Mouse (Mus musculus) yolk sac, embryonic 10.5 days (tissue): ENCODE measurements around the gene Hdac5.
"Not testable (repeated sequence)": the region's sequence is repeated elsewhere in the genome, so short reads cannot be mapped to it uniquely, and the experiment has no call there.

Experiments
- DNase-seq: peaks from one replicate; pipeline ENCODE4 v3.0.0-alpha.2; 2017; ENCODE audit warnings: low spot score

Gene Hdac5

GRCm38 (mm10) chr11:102184253-102184645 lies 45.7 kb downstream of the Hdac5 start:
- DNase-seq = no peak

GRCm38 (mm10) chr11:102179836-102180235 lies 50.1 kb downstream of the Hdac5 start:
- DNase-seq = no peak

- peak; percentile 34 for DNase-seq
Measured at GRCm38 (mm10) chr11:102168689-102169088, 61.3 kb downstream of the Hdac5 start.

GRCm38 (mm10) chr11:102167539-102167938 lies 62.4 kb downstream of the Hdac5 start:
- DNase-seq = no peak

- peak; percentile 35 for DNase-seq
Measured at GRCm38 (mm10) chr11:102165971-102166722, 63.8 kb downstream of the Hdac5 start.

GRCm38 (mm10) chr11:102159781-102160180 lies 70.2 kb downstream of the Hdac5 start:
- DNase-seq = no peak

GRCm38 (mm10) chr11:102158024-102158423 lies 71.9 kb downstream of the Hdac5 start:
- not testable (repeated sequence) for DNase-seq

- no peak for DNase-seq
Measured at GRCm38 (mm10) chr11:102156786-102157089, 73.2 kb downstream of the Hdac5 start.

GRCm38 (mm10) chr11:102156039-102156785 lies 73.8 kb downstream of the Hdac5 start, which contains the start of gene Tmem101:
Gene Tmem101, minus strand, starts transcription at chr11:102156404.
- DNase-seq = peak; percentile 88

GRCm38 (mm10) chr11:102147213-102147989 lies 82.6 kb downstream of the Hdac5 start:
- no peak for DNase-seq

- DNase-seq = no peak
Measured at GRCm38 (mm10) chr11:102146531-102146930, 83.4 kb downstream of the Hdac5 start.

- DNase-seq = no peak
Measured at GRCm38 (mm10) chr11:102146005-102146404, 84.0 kb downstream of the Hdac5 start.

- no peak for DNase-seq
Measured at GRCm38 (mm10) chr11:102145471-102146001, 84.4 kb downstream of the Hdac5 start, which contains the start of gene Nags. Gene Nags, plus strand, starts transcription at chr11:102145513.

GRCm38 (mm10) chr11:102144957-102145470 lies 85.0 kb downstream of the Hdac5 start:
- no peak for DNase-seq
